Mouse (Mus musculus) ES-Bruce4 (cell line): ENCODE data around the gene Slc46a3.
"Not testable (repeated sequence)": the region's sequence is repeated elsewhere in the genome, so short reads cannot be mapped to it uniquely, and the experiment has no call there.

ENCODE experiments used
- CTCF ChIP-seq: IDR thresholded peaks from one replicate; pipeline ENCODE4 v1.8.1; 2011; ENCODE audit warnings: low read depth, low read length
- EP300 ChIP-seq: IDR thresholded peaks from 2 replicates; pipeline ENCODE4 v1.6.1; 2011; ENCODE audit warnings: low read depth, low read length; ENCODE audit not compliant: insufficient read depth
- POLR2A ChIP-seq: IDR thresholded peaks from one replicate; pipeline ENCODE4 v1.8.1; 2011; ENCODE audit warnings: low read length; ENCODE audit not compliant: insufficient read depth

DNA sequence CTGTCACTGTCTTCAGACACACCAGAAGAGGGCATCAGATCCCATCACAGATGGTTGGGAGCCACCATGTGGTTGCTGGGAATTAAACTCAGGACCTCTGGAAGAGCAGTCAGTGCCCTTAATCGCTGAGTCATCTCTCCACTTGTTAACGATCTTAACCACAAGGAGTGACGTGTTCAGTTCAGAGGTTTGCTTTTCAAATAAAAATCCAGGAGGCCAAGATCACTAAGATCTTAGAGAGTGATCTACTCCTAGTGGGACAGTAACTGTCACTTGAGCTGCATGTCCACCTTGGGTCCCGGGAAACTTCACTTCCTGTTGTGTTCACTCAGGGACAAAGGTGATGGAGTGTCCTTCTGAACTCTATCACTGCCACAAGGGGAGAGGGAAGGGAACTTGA lies 1.9 kb upstream of the Slc46a3 start:
- TF ChIP-seq CTCF, POLR2A, EP300: not testable (repeated sequence)
